In the genomic region with DNA sequence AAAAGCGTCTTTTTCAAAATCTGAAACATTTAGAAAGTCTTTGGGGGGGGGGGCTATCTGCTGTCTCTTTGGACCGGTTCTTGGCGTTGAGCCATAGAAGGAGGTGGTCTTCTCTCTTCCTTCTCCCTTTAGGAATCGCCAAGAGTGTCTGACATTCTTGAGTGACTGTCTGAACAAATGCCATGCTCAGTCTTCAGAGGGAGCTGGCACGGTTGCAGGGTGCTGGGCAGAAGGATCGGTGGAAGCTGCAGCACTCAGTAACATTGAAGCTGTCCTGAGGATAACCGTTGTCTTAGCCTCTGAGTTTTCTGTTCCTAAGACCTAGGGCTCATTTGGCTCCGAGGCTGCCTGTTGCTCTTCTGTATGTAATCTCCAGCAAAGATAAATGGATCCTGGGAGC, we compare ENCODE assay signal across 11 mouse cellular contexts. TPM values are rescaled to one million over a fixed set of nuclear protein-coding genes. Genes with fewer than 3 reads are reported as not detected.
DNase-seq lines count a peak whose midpoint lies in the region; ATAC-seq and TF ChIP-seq lines count a peak whose summit lies in the region.
"Had no signal": no experiment of that assay in that cellular context is flagged by ENCODE, and none has a peak within 500 bp of the region (broad histone marks: within the 10 kb centered on the region; RNA-seq: fewer than 3 reads in every experiment).

No protein-coding gene starts in this region.

- no peak for TF ChIP-seq CTCF in cerebellum, adult 2 months (IDR thresholded peaks at IDR 0.05; ENCODE audit: borderline replicate concordance, insufficient read depth, low read depth, low read length)
- TF ChIP-seq CTCF in layer of hippocampus, adult 2 months (conservative IDR thresholded peaks at IDR 0.05) = no peak

- H3K36me3 ChIP-seq in intestine, embryonic 15.5 days = no peaks in the 10 kb centered on the region

- H3K27ac ChIP-seq in cerebellum, adult 2 months (ENCODE audit: insufficient read depth, low read length) = no peak overlapping the region
- peak overlapping the region; percentile 97 for H3K27ac ChIP-seq in layer of hippocampus, adult 2 months
- peak overlapping the region; percentile 2; the same call in 1 of the 2 replicates for H3K27ac ChIP-seq in intestine, embryonic 15.5 days
- H3K27ac ChIP-seq: limb, embryonic 15.5 days; neural tube, embryonic 13.5 days had no signal

- TF ChIP-seq POLR2A in cerebellum, adult 2 months (IDR thresholded peaks at IDR 0.05; ENCODE audit: borderline replicate concordance, insufficient read depth, low read length) = no peak

- H3K9ac ChIP-seq in intestine, embryonic 15.5 days = no peak overlapping the region
- H3K9ac ChIP-seq: limb, embryonic 15.5 days; neural tube, embryonic 13.5 days had no signal

- ATAC-seq in intestine, embryonic 15.5 days = no peak

- WGBS in cerebellum, adult 2 months = 19% methylated on average over 8 of the region's 8 CpGs
- WGBS in intestine, embryonic 15.5 days = 48% methylated on average over 8 of the region's 8 CpGs

- H3K9me3 ChIP-seq in intestine, embryonic 15.5 days = no peaks in the 10 kb centered on the region
- H3K9me3 ChIP-seq: limb, embryonic 15.5 days; neural tube, embryonic 13.5 days had no signal

- no peak overlapping the region for H3K4me3 ChIP-seq in cerebellum, adult 2 months (replicated peaks; ENCODE audit: insufficient read depth, low read depth, low read length)
- peak overlapping the region; percentile 61 for H3K4me3 ChIP-seq in layer of hippocampus, adult 2 months
- no peak overlapping the region for H3K4me3 ChIP-seq in intestine, embryonic 15.5 days (replicated peaks)
- H3K4me3 ChIP-seq: limb, embryonic 15.5 days; neural tube, embryonic 13.5 days had no signal

- no peaks in the 10 kb centered on the region for H3K27me3 ChIP-seq in cerebellum, adult 2 months (ENCODE audit: control insufficient read depth, insufficient read depth, low read length)
- H3K27me3 ChIP-seq in intestine, embryonic 15.5 days (replicated peaks) = no peaks in the 10 kb centered on the region
- H3K27me3 ChIP-seq: limb, embryonic 15.5 days; neural tube, embryonic 13.5 days had no signal

- H3K4me2 ChIP-seq in intestine, embryonic 15.5 days (replicated peaks) = peak overlapping the region; percentile 41
- H3K4me2 ChIP-seq: limb, embryonic 15.5 days had no signal

- no peaks in the 10 kb centered on the region for H3K4me1 ChIP-seq in cerebellum, adult 2 months (ENCODE audit: control insufficient read depth, insufficient read depth, low read length)
- peaks cover 26% of the 10 kb centered on the region; the same call in 1 of the 2 replicates for H3K4me1 ChIP-seq in intestine, embryonic 15.5 days (replicated peaks)

- DNase-seq in cerebellum, postnatal 14 days = peak; percentile 36 to 39
- no peak for DNase-seq in cerebellum, adult 2 months
- DNase-seq in layer of hippocampus, adult 2 months (ENCODE audit: low spot score in 2 of 2) = no peak
- DNase-seq in layer of hippocampus, adult 8-10 months (ENCODE audit: low spot score in 2 of 2) = no peak
- peak; percentile 21 for DNase-seq in 3134 (ENCODE audit: extremely low read depth, insufficient read length, low spot score)
- DNase-seq in B cell, adult 2 months = no peak
- DNase-seq in c-Kit-positive CD71-positive TER-119-positive erythroid progenitor cells, embryonic 14.5 days (ENCODE audit: low spot score) = no peak
- DNase-seq: cerebellum, adult 11-12 months had no signal

RNA-seq across cellular contexts. Expression of gene Mmd, which starts 3.1 kb away (rescaled TPM):
- 27.3 and 28.4 TPM in 2 replicates for polyA plus RNA-seq in cerebellum, adult 2 months (2012; rRNA removed)
- 100 to 1,000 TPM; 364 to 381 TPM for total RNA-seq in layer of hippocampus, adult 2 months (2021)
- total RNA-seq in layer of hippocampus, adult 8-10 months (2022) = 100 to 1,000 TPM; 293 to 382 (median 331) TPM
- polyA plus RNA-seq in intestine, embryonic 15.5 days (2015; fragmentation: Nextera tagmentation; extraction: Ambion mirVana) = 46.7 and 52.6 TPM in 2 replicates

Comparison
In these comparisons a context has a peak if more than half of its experiments do, and no peak if none do; other contexts are left out.
1. DNase-seq: peak in cerebellum, postnatal 14 days (2 of 2) and 3134 (single experiment); none in cerebellum, adult 2 months (0 of 2), layer of hippocampus, adult 2 months (0 of 2), layer of hippocampus, adult 8-10 months (0 of 2), B cell, adult 2 months (0 of 2) and c-Kit-positive CD71-positive TER-119-positive erythroid progenitor cells, embryonic 14.5 days (single experiment).